In genomic region chr17:68166397-68166796, GRCm38 (mm10) we compare ENCODE assay signal across 9 mouse cellular contexts.
DNase-seq lines count a peak whose midpoint lies in the region; ATAC-seq lines count a peak whose summit lies in the region.
"Had no signal": no experiment of that assay in that cellular context is flagged by ENCODE, and none has a peak within 500 bp of the region (broad histone marks: within the 10 kb centered on the region; RNA-seq: fewer than 3 reads in every experiment).

No protein-coding gene starts in this region.

- no peak overlapping the region for H3K9ac ChIP-seq in heart, embryonic 11.5 days (ENCODE audit: low read depth, low read length)
- no peak overlapping the region for H3K9ac ChIP-seq in intestine, embryonic 16.5 days (ENCODE audit: low read depth, low read length)
- H3K9ac ChIP-seq: limb, embryonic 12.5 days had no signal

- no peak overlapping the region for H3K4me3 ChIP-seq in heart, embryonic 11.5 days (ENCODE audit: low read depth, low read length)
- no peak overlapping the region for H3K4me3 ChIP-seq in intestine, embryonic 16.5 days (ENCODE audit: low read length)
- H3K4me3 ChIP-seq: limb, embryonic 12.5 days had no signal

- H3K9me3 ChIP-seq in heart, embryonic 11.5 days (replicated peaks; ENCODE audit: control insufficient read depth, low read length) = no peaks in the 10 kb centered on the region
- H3K9me3 ChIP-seq in intestine, embryonic 16.5 days (ENCODE audit: control insufficient read depth, low read length) = no peaks in the 10 kb centered on the region
- H3K9me3 ChIP-seq: limb, embryonic 12.5 days had no signal

- DNase-seq in heart, adult 8-10 months (ENCODE audit: low spot score) = peak; percentile 34
- peak; percentile 8 for DNase-seq in urinary bladder, postnatal 25 days (ENCODE audit: low spot score)
- DNase-seq in urinary bladder, adult 2 months (ENCODE audit: low spot score) = no peak
- peak; percentile 30 for DNase-seq in retina, postnatal 7 days (ENCODE audit: low read depth, low spot score)
- DNase-seq in spleen, adult 12 weeks (ENCODE audit: low spot score) = no peak
- no peak for DNase-seq in adrenal gland, postnatal 25 days

- H3K27ac ChIP-seq in heart, embryonic 11.5 days (ENCODE audit: low read depth, low read length) = no peak overlapping the region
- no peak overlapping the region for H3K27ac ChIP-seq in intestine, embryonic 16.5 days (ENCODE audit: low read length)

- no peak overlapping the region for H3K4me2 ChIP-seq in heart, embryonic 11.5 days
- no peak overlapping the region for H3K4me2 ChIP-seq in intestine, embryonic 16.5 days (ENCODE audit: low read depth, low read length)
- H3K4me2 ChIP-seq: limb, embryonic 12.5 days had no signal

- ATAC-seq in heart, embryonic 11.5 days (replicated peaks; ENCODE audit: insufficient number of reproducible peaks, low FRiP score, low TSS enrichment) = no peak
- 0 out of 2 replicates have a peak, but pooled peaks have one; percentile 18 for ATAC-seq in intestine, embryonic 16.5 days

- WGBS in heart, embryonic 11.5 days (ENCODE audit: insufficient replicate concordance) = 73% methylated on average over 4 of the region's 4 CpGs
- 82% methylated on average over 4 of the region's 4 CpGs for WGBS in intestine, embryonic 16.5 days

- no peaks in the 10 kb centered on the region for H3K27me3 ChIP-seq in heart, embryonic 11.5 days (ENCODE audit: control insufficient read depth, insufficient read depth, low read length)
- H3K27me3 ChIP-seq in intestine, embryonic 16.5 days (replicated peaks; ENCODE audit: control insufficient read depth, insufficient read depth, low read length) = no peaks in the 10 kb centered on the region
- H3K27me3 ChIP-seq: limb, embryonic 12.5 days had no signal

- H3K36me3 ChIP-seq in heart, embryonic 11.5 days (ENCODE audit: control insufficient read depth, insufficient read depth, low read length) = no peaks in the 10 kb centered on the region
- H3K36me3 ChIP-seq in intestine, embryonic 16.5 days (ENCODE audit: control insufficient read depth, insufficient read depth, low read length) = no peaks in the 10 kb centered on the region
- H3K36me3 ChIP-seq: limb, embryonic 12.5 days had no signal

- peaks cover 6% of the 10 kb centered on the region; the same call in 1 of the 2 replicates for H3K4me1 ChIP-seq in heart, embryonic 11.5 days (ENCODE audit: control insufficient read depth, insufficient read depth, low read length)
- H3K4me1 ChIP-seq in intestine, embryonic 16.5 days (ENCODE audit: control insufficient read depth, insufficient read depth, low read length) = peaks cover 2% of the 10 kb centered on the region; the same call in 1 of the 2 replicates

Comparison
In these comparisons a context has a peak if more than half of its experiments do, and no peak if none do; other contexts are left out.
1. DNase-seq: peak in heart, adult 8-10 months (single experiment), urinary bladder, postnatal 25 days (single experiment) and retina, postnatal 7 days (single experiment); none in urinary bladder, adult 2 months (single experiment), spleen, adult 12 weeks (single experiment) and adrenal gland, postnatal 25 days (single experiment).